ENCODE assay signal across 8 mouse cellular contexts in the genomic region with DNA sequence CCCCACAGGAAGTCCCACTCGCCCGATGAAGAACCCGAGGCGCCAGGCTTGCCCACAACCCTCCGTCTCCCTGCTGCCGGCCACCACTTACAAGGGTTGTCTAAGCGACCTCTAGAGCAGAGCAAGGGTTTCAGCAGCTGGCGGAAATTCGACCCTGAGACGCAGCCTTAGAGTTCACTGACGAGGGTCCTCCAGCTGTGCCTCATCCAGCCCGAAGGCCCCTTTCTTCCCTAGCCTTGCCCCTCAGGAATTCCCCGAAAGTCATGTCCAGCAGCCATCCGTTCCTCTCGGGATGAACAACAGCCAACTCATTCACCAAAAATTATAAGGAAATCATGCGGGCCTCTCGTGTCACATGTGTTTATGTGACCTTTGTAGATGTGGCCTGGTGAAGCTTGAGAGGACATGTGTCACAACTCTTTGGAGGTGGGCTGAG. TPM values are rescaled to one million over a fixed set of nuclear protein-coding genes. Genes with fewer than 3 reads are reported as not detected.
DNase-seq lines count a peak whose midpoint lies in the region; ATAC-seq lines count a peak whose summit lies in the region.

No protein-coding gene starts in this region.

- H3K36me3 ChIP-seq in kidney, embryonic 14.5 days (ENCODE audit: control insufficient read depth, insufficient read depth, low read length), result no peaks in the 10 kb centered on the region
- no peaks in the 10 kb centered on the region for H3K36me3 ChIP-seq in embryonic facial prominence, embryonic 10.5 days (replicated peaks)
- no peaks in the 10 kb centered on the region for H3K36me3 ChIP-seq in hindbrain, embryonic 15.5 days
- no peaks in the 10 kb centered on the region for H3K36me3 ChIP-seq in midbrain, embryonic 11.5 days (ENCODE audit: control insufficient read depth, insufficient read depth, low read length)

- intact Hi-C loops in left cerebral cortex, postnatal 14 days (cut with DNase I), result loop anchor here (10.0 kb wide), 1 partner anchor 257 kb away; no protein-coding TSS in a partner anchor

- 3% methylated on average over 17 of the region's 17 CpGs for WGBS in kidney, embryonic 14.5 days
- 12% methylated on average over 17 of the region's 17 CpGs for WGBS in embryonic facial prominence, embryonic 10.5 days
- whole genome bisulfite sequencing in hindbrain, embryonic 15.5 days, result 16% methylated on average over 17 of the region's 17 CpGs
- 18% methylated on average over 17 of the region's 17 CpGs for WGBS in midbrain, embryonic 11.5 days

- no peaks in the 10 kb centered on the region for H3K27me3 ChIP-seq in kidney, embryonic 14.5 days (ENCODE audit: control insufficient read depth, insufficient read depth, low read length)
- 0 out of 2 replicates have a peak, but pooled peaks cover 4% of the 10 kb centered on the region for H3K27me3 ChIP-seq in embryonic facial prominence, embryonic 10.5 days (replicated peaks; ENCODE audit: low read depth, poor library complexity, severe bottlenecking)
- H3K27me3 ChIP-seq in hindbrain, embryonic 15.5 days, result no peaks in the 10 kb centered on the region
- no peaks in the 10 kb centered on the region for H3K27me3 ChIP-seq in midbrain, embryonic 11.5 days (ENCODE audit: control insufficient read depth, insufficient read depth, low read length)

- peak overlapping the region; percentile 87 for H3K27ac ChIP-seq in kidney, embryonic 14.5 days (ENCODE audit: low read depth, low read length)
- peak overlapping the region; percentile 87 for H3K27ac ChIP-seq in embryonic facial prominence, embryonic 10.5 days (replicated peaks)
- peak overlapping the region; percentile 58 for H3K27ac ChIP-seq in hindbrain, embryonic 15.5 days (replicated peaks)
- H3K27ac ChIP-seq in midbrain, embryonic 11.5 days (ENCODE audit: low read depth, low read length), result no peak overlapping the region

- peak overlapping the region; percentile 87 for H3K4me2 ChIP-seq in kidney, embryonic 14.5 days (replicated peaks; ENCODE audit: low read depth, low read length)
- H3K4me2 ChIP-seq in hindbrain, embryonic 15.5 days, result peak overlapping the region; percentile 83
- peak overlapping the region; percentile 90 for H3K4me2 ChIP-seq in midbrain, embryonic 11.5 days

- peak overlapping the region; percentile 31; the same call in 1 of the 2 replicates for H3K9ac ChIP-seq in kidney, embryonic 14.5 days (ENCODE audit: low read depth, low read length)
- H3K9ac ChIP-seq in hindbrain, embryonic 15.5 days, result no peak overlapping the region
- H3K9ac ChIP-seq in midbrain, embryonic 11.5 days (ENCODE audit: low read length), result no peak overlapping the region; the same call in 1 of the 2 replicates

- no peak for DNase-seq in kidney, postnatal 36 days
- no peak for DNase-seq in embryonic facial prominence, embryonic 10.5 days (ENCODE audit: low spot score)
- no peak for DNase-seq in midbrain, embryonic 11.5 days (ENCODE audit: low spot score, missing footprints)
- DNase-seq in left cerebral cortex, postnatal 14 days (ENCODE audit: low spot score in 2 of 2), result no peak
- no peak for DNase-seq in layer of hippocampus, adult 18-20 months (ENCODE audit: low spot score in 2 of 2)
- no peak for DNase-seq in thymus, postnatal 10 days (ENCODE audit: low spot score in 2 of 2)

- H3K4me1 ChIP-seq in kidney, embryonic 14.5 days (ENCODE audit: control insufficient read depth, insufficient read depth, low read length), result peaks cover 7% of the 10 kb centered on the region; the same call in 1 of the 2 replicates
- peaks cover 22% of the 10 kb centered on the region for H3K4me1 ChIP-seq in embryonic facial prominence, embryonic 10.5 days
- H3K4me1 ChIP-seq in hindbrain, embryonic 15.5 days (replicated peaks), result peaks cover 10% of the 10 kb centered on the region
- peaks cover 5% of the 10 kb centered on the region for H3K4me1 ChIP-seq in midbrain, embryonic 11.5 days (ENCODE audit: control insufficient read depth, insufficient read depth, low read length)

- peak overlapping the region; percentile 94 for H3K4me3 ChIP-seq in kidney, embryonic 14.5 days (ENCODE audit: low read length)
- H3K4me3 ChIP-seq in embryonic facial prominence, embryonic 10.5 days, result peak overlapping the region; percentile 98
- H3K4me3 ChIP-seq in hindbrain, embryonic 15.5 days, result peak overlapping the region; percentile 94
- peak overlapping the region; percentile 91 for H3K4me3 ChIP-seq in midbrain, embryonic 11.5 days (ENCODE audit: low read depth, low read length)

- no peaks in the 10 kb centered on the region for H3K9me3 ChIP-seq in kidney, embryonic 14.5 days (ENCODE audit: control insufficient read depth, low read length)
- H3K9me3 ChIP-seq in embryonic facial prominence, embryonic 10.5 days, result no peaks in the 10 kb centered on the region
- H3K9me3 ChIP-seq in hindbrain, embryonic 15.5 days, result no peaks in the 10 kb centered on the region
- no peaks in the 10 kb centered on the region for H3K9me3 ChIP-seq in midbrain, embryonic 11.5 days (ENCODE audit: control insufficient read depth, low read length)

- peak; percentile 81 for ATAC-seq in kidney, embryonic 14.5 days (ENCODE audit: low FRiP score, low TSS enrichment)
- ATAC-seq in hindbrain, embryonic 15.5 days (ENCODE audit: low FRiP score, low read depth), result peak; percentile 58
- peak; percentile 55 for ATAC-seq in midbrain, embryonic 11.5 days (ENCODE audit: low FRiP score)

RNA-seq across cellular contexts. Expression of gene Ern1, which starts 0.5 kb away (rescaled TPM):
- 4.0 and 9.0 TPM in 2 replicates for polyA plus RNA-seq in kidney, embryonic 14.5 days (2014; fragmentation: Nextera tagmentation; extraction: Ambion mirVana)
- polyA plus RNA-seq in embryonic facial prominence, embryonic 10.5 days (2016; fragmentation: Nextera tagmentation; extraction: Ambion mirVana), result 5.4 and 5.5 TPM in 2 replicates
- polyA plus RNA-seq in hindbrain, embryonic 15.5 days (2015; fragmentation: Nextera tagmentation; extraction: Ambion mirVana), result 4.9 and 5.0 TPM in 2 replicates
- polyA plus RNA-seq in midbrain, embryonic 11.5 days (2014; fragmentation: Nextera tagmentation; extraction: Ambion mirVana), result 4.6 and 5.5 TPM in 2 replicates
- 1 to 10 TPM; 6.7 to 8.7 TPM for total RNA-seq in left cerebral cortex, postnatal 14 days (2021)
- 1 to 10 TPM; 10.0 TPM for total RNA-seq in layer of hippocampus, adult 18-20 months (2021)
